Mouse (Mus musculus) ES-Bruce4 (cell line): ENCODE measurements around the gene Clp1. TPM values are rescaled to one million over a fixed set of nuclear protein-coding genes. Genes with fewer than 3 reads are reported as not detected.

Experiments
- H3K27ac ChIP-seq: 2 replicates; pipeline ENCODE4 v1.5.1; 2012; ENCODE audit warnings: low read length, inconsistent platforms; ENCODE audit not compliant: insufficient read depth
- H3K27me3 ChIP-seq: 2 replicates; pipeline ENCODE4 v1.6.1; 2012; ENCODE audit warnings: mild to moderate bottlenecking, low read length, inconsistent platforms; ENCODE audit not compliant: control insufficient read depth, poor library complexity, insufficient read depth, severe bottlenecking
- H3K36me3 ChIP-seq: 2 replicates; pipeline ENCODE4 v1.6.1; 2012; ENCODE audit warnings: inconsistent platforms, mild to moderate bottlenecking, low read length, moderate library complexity; ENCODE audit not compliant: control insufficient read depth, poor library complexity, insufficient read depth, severe bottlenecking
- H3K4me1 ChIP-seq: one replicate; pipeline ENCODE4 v1.8.1; 2011; ENCODE audit warnings: low read length; ENCODE audit not compliant: control insufficient read depth, insufficient read depth
- H3K4me3 ChIP-seq: 2 replicates; pipeline ENCODE4 v1.5.1; 2011; ENCODE audit warnings: low read depth, mild to moderate bottlenecking, low read length
- H3K9ac ChIP-seq: 2 replicates; pipeline ENCODE4 v1.6.1; 2012; ENCODE audit warnings: low read depth, mild to moderate bottlenecking, inconsistent platforms; ENCODE audit not compliant: poor library complexity, severe bottlenecking
- H3K9me3 ChIP-seq: replicated peaks from 2 replicates; pipeline ENCODE4 v1.6.1; 2012; ENCODE audit warnings: mild to moderate bottlenecking, low read length, inconsistent platforms; ENCODE audit not compliant: control insufficient read depth, poor library complexity, insufficient read depth, severe bottlenecking
- CTCF ChIP-seq: IDR thresholded peaks from one replicate; pipeline ENCODE4 v1.8.1; 2011; ENCODE audit warnings: low read depth, low read length
- EP300 ChIP-seq: IDR thresholded peaks from 2 replicates; pipeline ENCODE4 v1.6.1; 2011; ENCODE audit warnings: low read depth, low read length; ENCODE audit not compliant: insufficient read depth
- POLR2A ChIP-seq: IDR thresholded peaks from one replicate; pipeline ENCODE4 v1.8.1; 2011; ENCODE audit warnings: low read length; ENCODE audit not compliant: insufficient read depth
- polyA plus RNA-seq: library from polyadenylated mRNA; stranded (reverse); fragments of >200 nt; gene quantifications from 2 replicates; pipeline ENCODE4 v1.2.4, GENCODE M21; 2011; ENCODE audit warnings: low read depth; ENCODE audit not compliant: missing spikeins, insufficient read depth, insufficient read length

Gene Clp1
- polyA plus RNA-seq, 1 experiment = 34.9 TPM

DNA sequence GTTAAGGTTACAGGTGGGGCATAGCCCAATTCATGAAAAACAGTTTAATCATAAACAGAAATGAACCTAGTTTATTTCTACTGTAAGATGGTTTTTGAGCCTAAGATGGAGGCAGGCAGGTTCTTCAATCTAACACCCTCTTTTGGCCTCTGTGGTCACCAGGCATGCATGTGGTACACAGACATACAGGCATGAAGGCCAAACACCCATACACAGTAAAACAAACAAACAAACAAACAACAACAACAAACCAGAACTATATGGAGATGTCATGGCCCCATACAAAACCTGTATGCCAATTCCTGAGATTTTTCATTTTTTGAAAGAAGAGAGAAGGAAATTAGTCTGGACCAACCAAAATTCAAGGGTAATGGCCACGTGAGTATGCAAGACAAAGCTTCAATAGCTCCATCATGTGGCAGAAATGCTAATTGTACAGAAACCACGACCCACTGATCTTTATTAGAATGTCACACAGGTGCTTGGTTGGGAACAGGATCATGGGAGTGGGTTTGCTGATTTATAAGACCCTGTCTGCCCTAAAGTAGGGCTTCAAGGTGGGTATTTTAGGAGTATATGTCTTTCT lies 31.5 kb upstream of the Clp1 start:
- Histone ChIP-seq H3K36me3 (no peaks in the 10 kb centered on the region), H3K9ac (no peak overlapping the region), H3K4me1 (peaks cover 3% of the 10 kb centered on the region), H3K27me3 (no peaks in the 10 kb centered on the region), H3K4me3 (no peak overlapping the region), H3K27ac (no peak overlapping the region), H3K9me3 (no peaks in the 10 kb centered on the region)
- TF ChIP-seq CTCF (peak; percentile 21), EP300 (no peak)

DNA sequence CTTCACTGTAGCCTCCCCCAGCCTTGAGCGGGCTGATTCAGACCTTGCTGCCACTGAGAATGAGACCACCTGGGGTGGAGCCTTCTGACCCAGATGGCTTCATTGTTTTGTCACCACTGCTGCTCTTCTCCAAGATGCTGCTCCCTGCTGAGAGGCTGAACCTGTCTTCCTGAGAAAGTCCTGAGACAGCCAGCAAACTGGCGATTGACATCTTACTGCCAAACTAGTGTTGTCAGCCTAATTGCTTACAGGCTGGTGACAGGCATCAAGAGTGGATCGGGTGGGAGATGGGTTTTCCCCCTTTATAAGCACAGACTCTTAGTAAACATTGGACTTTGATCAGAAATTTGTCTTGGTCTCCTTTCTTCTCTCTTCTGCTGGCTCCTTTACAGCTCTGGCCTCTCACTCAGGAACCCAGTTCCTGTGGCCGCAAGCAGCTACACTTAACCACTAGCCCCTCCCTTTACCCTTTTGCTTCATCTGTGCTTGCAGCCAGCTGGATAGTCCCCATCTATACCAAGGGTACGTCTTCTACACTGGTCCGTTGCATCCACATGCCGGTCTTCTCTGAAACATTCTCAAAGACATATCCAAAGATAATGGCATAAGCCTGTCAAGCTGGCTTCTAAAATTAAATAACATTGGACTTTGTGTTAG lies 30.0 kb upstream of the Clp1 start:
- TF ChIP-seq POLR2A (no peak), EP300 (0 out of 2 replicates have a peak, but pooled peaks have one; percentile 38)
- no peaks in the 10 kb centered on the region for H3K27me3 ChIP-seq

DNA sequence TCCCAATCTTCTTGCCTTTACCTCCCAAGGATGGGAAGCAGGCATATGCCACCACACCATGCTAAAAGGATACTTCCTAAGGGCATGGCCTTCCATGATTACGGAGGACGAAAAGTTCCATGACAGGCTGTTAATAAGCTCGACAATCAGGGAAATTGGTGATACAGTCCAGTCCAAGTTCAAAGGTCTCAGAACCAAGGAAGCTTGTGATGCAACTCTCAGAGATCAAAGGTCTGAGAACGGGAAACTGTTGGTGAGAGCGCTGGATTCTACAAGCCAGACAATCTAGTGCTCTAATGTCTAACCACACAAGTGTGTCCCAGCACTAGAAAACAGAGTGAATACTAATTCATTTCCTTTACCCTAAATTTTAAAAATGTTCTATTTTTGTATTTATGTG lies 29.1 kb upstream of the Clp1 start:
- Histone ChIP-seq H3K27ac (no peak overlapping the region), H3K4me3 (no peak overlapping the region), H3K9ac (no peak overlapping the region), H3K4me1 (peaks cover 3% of the 10 kb centered on the region), H3K27me3 (no peaks in the 10 kb centered on the region), H3K36me3 (no peaks in the 10 kb centered on the region), H3K9me3 (no peaks in the 10 kb centered on the region)
- TF ChIP-seq EP300 = no peak
- no peak for TF ChIP-seq CTCF
- no peak for TF ChIP-seq POLR2A

More for the DNA sequence above, 30.0 kb upstream of the Clp1 start:
- Histone ChIP-seq H3K4me1 (peaks cover 3% of the 10 kb centered on the region), H3K36me3 (no peaks in the 10 kb centered on the region), H3K27ac (no peak overlapping the region), H3K9me3 (no peaks in the 10 kb centered on the region), H3K9ac (no peak overlapping the region), H3K4me3 (no peak overlapping the region)

DNA sequence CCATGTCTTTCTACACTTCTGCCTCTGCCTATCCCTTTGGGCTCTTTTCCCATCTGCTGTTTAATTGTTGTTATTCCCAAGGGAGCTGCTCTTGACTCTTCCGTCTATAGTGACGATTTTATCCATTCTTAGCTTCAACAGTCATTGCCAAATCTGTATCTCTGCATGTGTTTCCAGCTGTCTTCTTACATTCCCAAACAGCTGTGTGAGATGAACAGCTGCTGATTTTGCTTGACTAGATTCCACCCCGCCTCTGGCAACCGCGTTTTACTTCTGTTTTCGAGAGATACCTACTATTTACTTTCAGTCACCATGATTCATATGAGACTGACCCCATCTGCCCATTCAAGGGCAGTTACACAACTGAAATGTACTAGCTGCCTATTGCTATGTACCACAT lies 23.0 kb upstream of the Clp1 start:
- TF ChIP-seq POLR2A (no peak), EP300 (no peak), CTCF (no peak)
- H3K9ac ChIP-seq = no peak overlapping the region
- no peaks in the 10 kb centered on the region for H3K36me3 ChIP-seq
- no peaks in the 10 kb centered on the region for H3K4me1 ChIP-seq
- H3K27ac ChIP-seq = no peak overlapping the region
- H3K27me3 ChIP-seq = no peaks in the 10 kb centered on the region
- H3K9me3 ChIP-seq = no peaks in the 10 kb centered on the region
- H3K4me3 ChIP-seq = no peak overlapping the region

DNA sequence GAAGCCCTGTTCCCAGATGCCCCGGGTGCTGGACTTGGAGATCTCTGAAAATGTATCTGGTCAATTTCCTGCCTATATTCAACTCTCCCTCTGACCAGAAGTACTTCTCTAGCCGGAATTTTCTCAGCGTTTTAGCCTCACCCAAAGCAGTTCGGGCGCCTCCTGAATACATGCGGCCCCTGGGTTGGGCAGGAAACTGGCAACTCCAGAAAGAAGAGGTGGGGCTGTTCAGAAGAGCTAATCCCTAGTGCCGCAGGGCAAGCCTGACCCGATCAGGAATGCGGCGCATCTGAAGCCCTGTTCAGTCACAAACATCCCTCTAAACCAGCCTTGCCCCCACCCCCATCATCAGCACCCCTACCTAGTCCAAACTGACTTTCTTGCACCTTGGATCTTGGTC lies 17.0 kb upstream of the Clp1 start:
- H3K27me3 ChIP-seq = no peaks in the 10 kb centered on the region
- no peaks in the 10 kb centered on the region for H3K4me1 ChIP-seq
- H3K36me3 ChIP-seq = peaks cover 4% of the 10 kb centered on the region
- TF ChIP-seq CTCF (no peak), EP300 (peak; percentile 95)
- H3K9me3 ChIP-seq = no peaks in the 10 kb centered on the region
- H3K9ac ChIP-seq = peak overlapping the region; percentile 94
- H3K27ac ChIP-seq = peak overlapping the region; percentile 97
- H3K4me3 ChIP-seq = peak overlapping the region; percentile 92

DNA sequence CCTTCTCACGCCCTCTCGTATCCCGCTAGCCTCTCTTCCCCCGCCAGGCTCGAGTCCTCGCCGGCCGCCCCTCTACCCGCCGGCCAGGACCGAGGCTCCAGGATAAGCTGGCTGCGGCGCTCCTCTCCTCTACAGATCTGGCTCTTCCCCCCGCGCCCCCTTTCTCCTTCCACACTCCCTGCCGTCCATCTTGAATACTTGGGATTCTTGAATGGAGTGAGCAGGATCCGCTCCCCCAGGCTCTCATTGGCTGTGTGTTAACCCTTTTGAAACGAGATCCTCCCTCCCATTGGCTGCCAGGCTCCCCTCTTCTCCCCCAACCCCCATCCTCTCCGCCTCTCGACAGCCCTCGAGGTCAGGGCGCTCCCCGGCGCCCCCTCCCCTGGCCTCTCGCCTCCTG lies 16.4 kb upstream of the Clp1 start, which contains the start of gene Gm19426:
Gm19426 (minus strand) TSS at position 95 of the 400 bp plus-strand sequence.
- H3K9me3 ChIP-seq = no peaks in the 10 kb centered on the region
- peak within 1 kb of the TSS; percentile 92 for H3K4me3 ChIP-seq
- peak; percentile 68 for TF ChIP-seq POLR2A
- no peak for TF ChIP-seq CTCF
- TF ChIP-seq EP300 = peak; percentile 29; the same call in 1 of the 2 replicates
- H3K36me3 ChIP-seq = peaks cover 4% of the 10 kb centered on the region
- peak within 1 kb of the TSS; percentile 94 for H3K9ac ChIP-seq
- H3K27me3 ChIP-seq = no peaks in the 10 kb centered on the region
- no peaks in the 10 kb centered on the region for H3K4me1 ChIP-seq
- H3K27ac ChIP-seq = peak within 1 kb of the TSS; percentile 97
